Mouse (Mus musculus) olfactory bulb, adult 2 months (tissue): Measurements from ENCODE around the gene Ngrn.

ENCODE experiments used
- CTCF ChIP-seq: fragments of 200-500 bp; IDR thresholded peaks from 2 replicates; pipeline ENCODE4 v1.5.1; 2012; ENCODE audit warnings: low read depth, mild to moderate bottlenecking, low read length, moderate library complexity; ENCODE audit not compliant: insufficient read depth
- POLR2A ChIP-seq: fragments of 200-500 bp; IDR thresholded peaks from 2 replicates; pipeline ENCODE4 v1.6.1; 2012; ENCODE audit warnings: mild to moderate bottlenecking, low read depth, low read length, moderate library complexity; ENCODE audit not compliant: insufficient read depth

DNA sequence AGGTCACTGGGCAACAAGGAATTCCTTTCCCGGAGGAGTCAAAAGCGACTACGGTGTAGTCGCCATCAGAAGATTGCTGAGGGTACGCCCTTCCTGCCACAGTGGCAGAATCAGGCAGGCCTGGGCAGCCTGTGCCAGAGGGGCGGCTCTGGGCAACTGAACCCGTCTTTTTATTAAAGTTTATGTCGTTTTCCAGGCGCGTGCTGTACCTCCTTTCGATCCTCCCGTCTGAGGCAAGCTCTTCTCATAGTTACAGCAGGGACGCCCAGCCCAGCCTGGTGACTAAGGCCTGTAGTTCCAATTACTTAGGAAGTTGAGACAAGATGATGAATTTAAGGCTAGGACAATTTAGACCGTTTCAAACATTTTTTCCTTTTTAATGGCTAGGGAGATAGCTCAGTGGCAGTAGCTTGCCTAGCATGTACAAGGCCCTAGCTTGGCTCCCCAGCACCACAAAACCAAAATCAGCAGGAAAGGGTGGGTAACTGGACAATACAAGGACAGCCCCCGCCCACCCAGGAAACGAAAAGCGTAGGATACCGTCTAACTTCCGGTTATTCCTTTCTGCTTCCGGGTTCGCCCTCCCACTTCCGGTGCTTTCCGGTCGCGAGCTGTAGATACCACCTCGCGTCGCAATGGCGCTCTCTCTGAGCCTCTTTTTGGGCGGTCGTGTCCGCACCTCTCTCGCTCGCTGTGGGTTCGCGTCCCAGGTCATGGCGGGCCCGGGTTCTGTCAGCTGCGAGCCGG lies at the start of gene Ngrn:
- TF ChIP-seq CTCF (no peak), POLR2A (0 out of 2 replicates have a peak, but pooled peaks have one; percentile 45)
